Mouse (Mus musculus) myocyte (in vitro differentiated cells): Measurements from ENCODE around the gene Hoxd11.

ENCODE experiments used
- CEBPB ChIP-seq: IDR thresholded peaks from 2 replicates; pipeline ENCODE4 v1.6.1; 2011; ENCODE audit warnings: mild to moderate bottlenecking, moderate library complexity; ENCODE audit not compliant: poor library complexity, insufficient read depth, severe bottlenecking
- E2F4 ChIP-seq: IDR thresholded peaks from one replicate; pipeline ENCODE4 v1.6.1; 2011; ENCODE audit warnings: mild to moderate bottlenecking, control low read depth, moderate library complexity; ENCODE audit not compliant: insufficient read depth
- MYOD1 ChIP-seq, 3 experiments: IDR thresholded peaks; one replicate each; pipeline ENCODE4 v1.6.1; 2011; ENCODE audit warnings: control low read depth in 2 of 3, low read depth in 2 of 3, mild to moderate bottlenecking in 2 of 3, moderate library complexity in 1 of 3; ENCODE audit not compliant: insufficient read length in 2 of 3, control insufficient read depth in 1 of 3
- MYOG ChIP-seq, 3 experiments: IDR thresholded peaks; one replicate each; pipeline ENCODE4 v1.6.1; 2011; ENCODE audit warnings: control low read depth in 2 of 3, low read depth in 2 of 3, mild to moderate bottlenecking in 2 of 3; ENCODE audit not compliant: insufficient read length in 2 of 3, control insufficient read depth in 1 of 3, insufficient read depth in 1 of 3
- POLR2A ChIP-seq: IDR thresholded peaks from one replicate; pipeline ENCODE4 v1.6.1; 2011; ENCODE audit warnings: low read depth, mild to moderate bottlenecking, control low read depth, moderate library complexity; ENCODE audit not compliant: insufficient read length
- SRF ChIP-seq: IDR thresholded peaks from one replicate; pipeline ENCODE4 v1.6.1; 2011; ENCODE audit warnings: low read depth; ENCODE audit not compliant: control insufficient read depth, insufficient read length
- TCF3 ChIP-seq: IDR thresholded peaks from one replicate; pipeline ENCODE4 v1.6.1; 2011; ENCODE audit warnings: low read depth, control low read depth; ENCODE audit not compliant: insufficient read length
- USF1 ChIP-seq: IDR thresholded peaks from one replicate; pipeline ENCODE4 v1.6.1; 2011; ENCODE audit warnings: low read depth, mild to moderate bottlenecking, control low read depth, moderate library complexity

DNA sequence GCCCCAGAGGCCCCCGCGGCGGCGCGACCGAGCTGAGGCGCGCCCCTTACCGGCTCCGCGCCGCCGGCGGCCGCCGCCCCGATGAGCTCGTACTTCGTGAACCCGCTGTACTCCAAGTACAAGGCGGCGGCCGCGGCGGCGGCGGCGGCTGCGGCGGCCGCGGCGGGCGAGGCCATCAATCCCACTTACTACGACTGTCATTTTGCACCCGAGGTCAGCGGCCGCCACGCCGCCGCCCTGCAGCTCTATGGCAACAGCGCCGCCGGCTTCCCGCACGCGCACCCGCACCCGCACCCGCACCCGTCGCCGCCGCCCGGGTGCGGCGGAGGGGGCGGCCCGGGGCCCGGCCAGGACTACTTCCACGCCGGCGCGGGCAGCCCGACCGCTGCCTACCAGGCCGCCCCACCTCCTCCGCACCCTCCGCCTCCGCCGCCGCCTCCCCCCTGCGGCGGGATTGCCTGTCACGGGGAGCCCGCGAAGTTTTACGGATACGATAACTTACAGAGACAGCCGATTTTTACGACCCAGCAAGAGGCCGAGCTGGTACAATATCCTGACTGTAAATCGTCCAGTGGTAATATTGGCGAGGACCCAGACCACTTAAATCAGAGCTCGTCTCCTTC lies 26.2 kb downstream of the Hoxd11 start:
- TF ChIP-seq MYOG (IDR thresholded peaks at IDR 0.05; ENCODE audit: control insufficient read depth in 1 of 3, insufficient read depth in 1 of 3, insufficient read length in 2 of 3, low read depth in 2 of 3) (no peak), E2F4 (no peak), CEBPB (no peak), POLR2A (no peak), TCF3 (no peak), MYOD1 (IDR thresholded peaks at IDR 0.05; ENCODE audit: control insufficient read depth in 1 of 3, insufficient read length in 2 of 3, low read depth in 2 of 3) (no peak), SRF (no peak), USF1 (no peak)
